Mouse (Mus musculus) hindbrain, embryonic 15.5 days (tissue): ENCODE results near the gene Zglp1. TPM values are rescaled to one million over a fixed set of nuclear protein-coding genes. Genes with fewer than 3 reads are reported as not detected.
"Not testable (repeated sequence)": the region's sequence is repeated elsewhere in the genome, so short reads cannot be mapped to it uniquely, and the experiment has no call there.

ENCODE experiments used
- ATAC-seq: fragments of 200-750 bp; cut with Nextera tagmentation; 2 replicates; pipeline ENCODE4 v1.8.0; 2017; ENCODE audit warnings: low read depth, moderate number of reproducible peaks, moderate TSS enrichment; ENCODE audit not compliant: low FRiP score
- H3K27ac ChIP-seq: fragments of 300-500 bp; sonication (generic); replicated peaks from 2 replicates; pipeline ENCODE4 v1.5.1; 2015; ENCODE audit warnings: mild to moderate bottlenecking, inconsistent platforms
- H3K27me3 ChIP-seq: fragments of 300-500 bp; sonication (generic); 2 replicates; pipeline ENCODE4 v1.6.1; 2015; ENCODE audit warnings: control low read depth, inconsistent platforms
- H3K36me3 ChIP-seq: fragments of 300-500 bp; sonication (generic); 2 replicates; pipeline ENCODE4 v1.6.1; 2015; ENCODE audit warnings: control low read depth, inconsistent platforms
- H3K4me1 ChIP-seq: fragments of 300-500 bp; sonication (generic); replicated peaks from 2 replicates; pipeline ENCODE4 v1.6.1; 2015; ENCODE audit warnings: control low read depth, inconsistent platforms
- H3K4me2 ChIP-seq: fragments of 300-500 bp; sonication (generic); 2 replicates; pipeline ENCODE4 v1.6.1; 2015; ENCODE audit warnings: moderate library complexity, mild to moderate bottlenecking, inconsistent platforms
- H3K4me3 ChIP-seq: fragments of 300-500 bp; sonication (generic); 2 replicates; pipeline ENCODE4 v1.5.1; 2015; ENCODE audit warnings: mild to moderate bottlenecking, inconsistent platforms
- H3K9ac ChIP-seq: fragments of 300-500 bp; sonication (generic); 2 replicates; pipeline ENCODE4 v1.6.1; 2015; ENCODE audit warnings: inconsistent platforms
- H3K9me3 ChIP-seq: fragments of 300-500 bp; sonication (generic); 2 replicates; pipeline ENCODE4 v1.6.1; 2016; ENCODE audit warnings: control low read depth, inconsistent platforms
- WGBS: fragments of 180-500 bp; shearing (Covaris S2); methylation state at CpG from one replicate; pipeline ENCODE4 v1.1.7; 2015; 5-methylcytosine and 5-hydroxymethylcytosine counted together
- polyA plus RNA-seq: library from polyadenylated mRNA; unstranded; fragments of >200 nt; fragmentation: Nextera tagmentation; extraction: Ambion mirVana; gene quantifications from 2 replicates; pipeline ENCODE4 v1.2.1, GENCODE M21; 2015

Gene Zglp1
- polyA plus RNA-seq, 1 experiment from 2014 or later = 0.58 TPM

GRCm38 (mm10) chr9:21051578-21051977 is 15.3 kb downstream of the Zglp1 start:
- no peak for ATAC-seq
- WGBS = 68% methylated on average over 10 of the region's 10 CpGs

GRCm38 (mm10) chr9:21045235-21045634 is 21.7 kb downstream of the Zglp1 start:
- H3K4me1 ChIP-seq = no peaks in the 10 kb centered on the region
- H3K4me2 ChIP-seq = no peak overlapping the region
- peaks cover 7% of the 10 kb centered on the region; the same call in 1 of the 2 replicates for H3K27me3 ChIP-seq
- H3K27ac ChIP-seq = no peak overlapping the region
- no peak overlapping the region for H3K9ac ChIP-seq
- H3K4me3 ChIP-seq = no peak overlapping the region
- WGBS = 89% methylated on average over 3 of the region's 3 CpGs
- no peak for ATAC-seq
- no peaks in the 10 kb centered on the region for H3K9me3 ChIP-seq
- no peaks in the 10 kb centered on the region for H3K36me3 ChIP-seq

More at GRCm38 (mm10) chr9:21051578-21051977, 15.3 kb downstream of the Zglp1 start:
- no peak overlapping the region for H3K9ac ChIP-seq
- H3K9me3 ChIP-seq = no peaks in the 10 kb centered on the region
- no peaks in the 10 kb centered on the region for H3K4me1 ChIP-seq
- no peak overlapping the region for H3K27ac ChIP-seq
- H3K36me3 ChIP-seq = no peaks in the 10 kb centered on the region
- H3K27me3 ChIP-seq = no peaks in the 10 kb centered on the region
- H3K4me2 ChIP-seq = no peak overlapping the region
- H3K4me3 ChIP-seq = no peak overlapping the region

GRCm38 (mm10) chr9:21044785-21045184 is 22.1 kb downstream of the Zglp1 start:
- not testable (repeated sequence) for H3K9ac ChIP-seq, H3K4me3 ChIP-seq, H3K4me2 ChIP-seq, H3K36me3 ChIP-seq, H3K9me3 ChIP-seq, H3K4me1 ChIP-seq, H3K27ac ChIP-seq, ATAC-seq
- WGBS = 74% methylated on average over 1 of the region's 1 CpGs
- peaks cover 12% of the 10 kb centered on the region for H3K27me3 ChIP-seq

- Histone ChIP-seq H3K27ac (no peak overlapping the region), H3K9me3 (no peaks in the 10 kb centered on the region), H3K27me3 (peaks cover 24% of the 10 kb centered on the region), H3K36me3 (no peaks in the 10 kb centered on the region), H3K9ac (no peak overlapping the region), H3K4me3 (no peak overlapping the region), H3K4me2 (no peak overlapping the region), H3K4me1 (0 out of 2 replicates have a peak, but pooled peaks cover under 1% of the 10 kb centered on the region)
- ATAC-seq = no peak
- WGBS = 81% methylated on average over 4 of the region's 4 CpGs
Measured at GRCm38 (mm10) chr9:21043563-21043962, 23.3 kb downstream of the Zglp1 start.

GRCm38 (mm10) chr9:21041308-21041707 is 25.6 kb downstream of the Zglp1 start:
- no peak for ATAC-seq
- H3K36me3 ChIP-seq = no peaks in the 10 kb centered on the region
- H3K27ac ChIP-seq = no peak overlapping the region
- H3K4me3 ChIP-seq = no peak overlapping the region
- no peak overlapping the region for H3K9ac ChIP-seq
- H3K9me3 ChIP-seq = no peaks in the 10 kb centered on the region
- WGBS = 56% methylated on average over 4 of the region's 4 CpGs
- peaks cover 23% of the 10 kb centered on the region for H3K4me1 ChIP-seq
- H3K4me2 ChIP-seq = no peak overlapping the region
- H3K27me3 ChIP-seq = peaks cover 45% of the 10 kb centered on the region

GRCm38 (mm10) chr9:21039779-21040178 is 27.1 kb downstream of the Zglp1 start:
- Histone ChIP-seq H3K9me3 (no peaks in the 10 kb centered on the region), H3K27ac (no peak overlapping the region), H3K9ac (no peak overlapping the region), H3K36me3 (no peaks in the 10 kb centered on the region), H3K4me3 (no peak overlapping the region), H3K27me3 (peaks cover 60% of the 10 kb centered on the region), H3K4me2 (no peak overlapping the region), H3K4me1 (peaks cover 37% of the 10 kb centered on the region)
- WGBS = 73% methylated on average over 3 of the region's 3 CpGs
- ATAC-seq = no peak

- ATAC-seq = peak; percentile 73
- Histone ChIP-seq H3K9me3 (no peaks in the 10 kb centered on the region), H3K9ac (peak overlapping the region; percentile 65), H3K4me3 (peak overlapping the region; percentile 52), H3K27ac (no peak overlapping the region), H3K36me3 (no peaks in the 10 kb centered on the region), H3K4me2 (peak overlapping the region; percentile 87), H3K4me1 (peaks cover 53% of the 10 kb centered on the region), H3K27me3 (peaks cover 81% of the 10 kb centered on the region)
- WGBS = 1% methylated on average over 31 of the region's 31 CpGs
Measured at GRCm38 (mm10) chr9:21037481-21037891, 29.4 kb downstream of the Zglp1 start.

GRCm38 (mm10) chr9:21036666-21037065 is 30.2 kb downstream of the Zglp1 start:
- no peak overlapping the region for H3K27ac ChIP-seq
- ATAC-seq = no peak
- peak overlapping the region; percentile 52 for H3K4me3 ChIP-seq
- H3K9ac ChIP-seq = peak overlapping the region; percentile 65; the same call in 1 of the 2 replicates
- H3K36me3 ChIP-seq = no peaks in the 10 kb centered on the region
- WGBS = 1% methylated on average over 22 of the region's 22 CpGs
- peaks cover 87% of the 10 kb centered on the region for H3K27me3 ChIP-seq
- peak overlapping the region; percentile 87 for H3K4me2 ChIP-seq
- H3K9me3 ChIP-seq = no peaks in the 10 kb centered on the region
- peaks cover 61% of the 10 kb centered on the region for H3K4me1 ChIP-seq

GRCm38 (mm10) chr9:21036161-21036560 is 30.7 kb downstream of the Zglp1 start:
- Histone ChIP-seq H3K9me3 (no peaks in the 10 kb centered on the region), H3K4me1 (peaks cover 66% of the 10 kb centered on the region), H3K27ac (no peak overlapping the region), H3K4me3 (peak overlapping the region; percentile 52), H3K27me3 (peaks cover 87% of the 10 kb centered on the region), H3K36me3 (no peaks in the 10 kb centered on the region), H3K9ac (no peak overlapping the region; the same call in 1 of the 2 replicates), H3K4me2 (peak overlapping the region; percentile 87)
- ATAC-seq = no peak
- 9% methylated on average over 20 of the region's 20 CpGs for WGBS

- H3K4me2 ChIP-seq = peak overlapping the region; percentile 87
- H3K9ac ChIP-seq = no peak overlapping the region
- peaks cover 84% of the 10 kb centered on the region for H3K27me3 ChIP-seq
- no peak for ATAC-seq
- H3K36me3 ChIP-seq = no peaks in the 10 kb centered on the region
- H3K9me3 ChIP-seq = no peaks in the 10 kb centered on the region
- H3K27ac ChIP-seq = no peak overlapping the region
- 20% methylated on average over 9 of the region's 9 CpGs for WGBS
- peaks cover 72% of the 10 kb centered on the region for H3K4me1 ChIP-seq
- peak overlapping the region; percentile 52 for H3K4me3 ChIP-seq
Measured at GRCm38 (mm10) chr9:21035586-21035985, 31.3 kb downstream of the Zglp1 start.

- Histone ChIP-seq H3K4me2 (peak overlapping the region; percentile 87; the same call in 1 of the 2 replicates), H3K4me1 (peaks cover 82% of the 10 kb centered on the region), H3K36me3 (no peaks in the 10 kb centered on the region), H3K27ac (no peak overlapping the region), H3K9ac (no peak overlapping the region), H3K9me3 (no peaks in the 10 kb centered on the region), H3K4me3 (peak overlapping the region; percentile 52), H3K27me3 (peaks cover 84% of the 10 kb centered on the region)
- 5% methylated on average over 17 of the region's 17 CpGs for WGBS
- no peak for ATAC-seq
Measured at GRCm38 (mm10) chr9:21034481-21035085, 32.3 kb downstream of the Zglp1 start.

GRCm38 (mm10) chr9:21033136-21033535 is 33.8 kb downstream of the Zglp1 start:
- H3K27ac ChIP-seq = no peak overlapping the region
- no peaks in the 10 kb centered on the region for H3K36me3 ChIP-seq
- WGBS = under 1% methylated on average over 32 of the region's 34 CpGs
- ATAC-seq = no peak
- H3K4me3 ChIP-seq = peak overlapping the region; percentile 47
- H3K4me1 ChIP-seq = peaks cover 83% of the 10 kb centered on the region
- peaks cover 81% of the 10 kb centered on the region for H3K27me3 ChIP-seq
- peak overlapping the region; percentile 85 for H3K4me2 ChIP-seq
- H3K9me3 ChIP-seq = no peaks in the 10 kb centered on the region
- H3K9ac ChIP-seq = 0 out of 2 replicates have a peak overlapping the region, but pooled peaks have one; percentile 11
